Mouse (Mus musculus) stomach, postnatal 0 days (tissue): ENCODE measurements at regions not wholly inside any gene's neighbourhood (a gene's known extent, or its start where the extent isn't known, plus 50 kb on each side); places are given as distances from the start of the nearest gene placed in this dataset.

Experiments used
- CTCF ChIP-seq: IDR thresholded peaks from 2 replicates; pipeline ENCODE4 v1.5.1; 2016; ENCODE audit warnings: antibody characterized with exemption, low read depth, mild to moderate bottlenecking, moderate library complexity
- EP300 ChIP-seq: optimal IDR thresholded peaks from 2 replicates; pipeline ENCODE3; 2016; ENCODE audit warnings: antibody characterized with exemption

GRCm38 (mm10) chr2:160093078-160093477 lies 240.9 kb downstream of the Gm826 start:
- TF ChIP-seq CTCF (no peak), EP300 (no peak)
